ENCODE assay signal across 8 mouse cellular contexts in genomic region chr3:108084767-108085270, GRCm38 (mm10). TPM values are rescaled to one million over a fixed set of nuclear protein-coding genes. Genes with fewer than 3 reads are reported as not detected.
DNase-seq lines count a peak whose midpoint lies in the region; ATAC-seq and TF ChIP-seq lines count a peak whose summit lies in the region.

No protein-coding gene starts in this region.

- TF ChIP-seq CTCF in olfactory bulb, adult 2 months (IDR thresholded peaks at IDR 0.05; ENCODE audit: insufficient read depth, low read depth, low read length): no peak

- H3K4me1 ChIP-seq in lung, embryonic 16.5 days (replicated peaks; ENCODE audit: control insufficient read depth, insufficient read depth, low read length): peaks cover 37% of the 10 kb centered on the region
- H3K4me1 ChIP-seq in erythroblast, embryonic 14.5 days (ENCODE audit: control insufficient read depth): peaks cover 84% of the 10 kb centered on the region
- peaks cover 45% of the 10 kb centered on the region for H3K4me1 ChIP-seq in limb, embryonic 14.5 days (ENCODE audit: control insufficient read depth, insufficient read depth, low read length)
- peaks cover 53% of the 10 kb centered on the region for H3K4me1 ChIP-seq in olfactory bulb, adult 2 months (ENCODE audit: control insufficient read depth, insufficient read depth, low read length)

- no peak for DNase-seq in lung, postnatal 14 days
- no peak for DNase-seq in limb, embryonic 14.5 days (ENCODE audit: low spot score)
- DNase-seq in cerebellum, adult 11-12 months: no peak
- DNase-seq in right cerebral cortex, adult 18-20 months: no peak
- no peak for DNase-seq in layer of hippocampus, adult 9-10 months (ENCODE audit: low spot score)

- peak overlapping the region; percentile 70 for H3K4me3 ChIP-seq in lung, embryonic 16.5 days (ENCODE audit: low read length)
- H3K4me3 ChIP-seq in erythroblast, embryonic 14.5 days (replicated peaks): peak overlapping the region; percentile 81
- H3K4me3 ChIP-seq in limb, embryonic 14.5 days (replicated peaks; ENCODE audit: low read length): peak overlapping the region; percentile 64
- peak overlapping the region; percentile 72 for H3K4me3 ChIP-seq in olfactory bulb, adult 2 months (ENCODE audit: insufficient read depth, low read depth, low read length)

- H3K4me2 ChIP-seq in lung, embryonic 16.5 days (ENCODE audit: low read depth, low read length): peak overlapping the region; percentile 99
- peak overlapping the region; percentile 100 for H3K4me2 ChIP-seq in limb, embryonic 14.5 days (replicated peaks; ENCODE audit: low read depth, low read length, severe bottlenecking)

- H3K9ac ChIP-seq in lung, embryonic 16.5 days (ENCODE audit: low read length): peak overlapping the region; percentile 77
- peak overlapping the region; percentile 68 for H3K9ac ChIP-seq in limb, embryonic 14.5 days (ENCODE audit: low read depth, low read length, severe bottlenecking)

- peak; percentile 4 for ATAC-seq in lung, embryonic 16.5 days (ENCODE audit: low read depth)
- ATAC-seq in limb, embryonic 14.5 days (ENCODE audit: low FRiP score, low read depth): peak; percentile 12; the same call in 1 of the 2 replicates

- H3K9me3 ChIP-seq in lung, embryonic 16.5 days (ENCODE audit: control insufficient read depth, low read length): no peaks in the 10 kb centered on the region
- no peaks in the 10 kb centered on the region for H3K9me3 ChIP-seq in erythroblast, embryonic 14.5 days (ENCODE audit: control insufficient read depth, low read length)
- H3K9me3 ChIP-seq in limb, embryonic 14.5 days (ENCODE audit: control insufficient read depth, low read length): no peaks in the 10 kb centered on the region

- 6% methylated on average over 13 of the region's 13 CpGs for WGBS in lung, embryonic 16.5 days
- WGBS in limb, embryonic 14.5 days: 12% methylated on average over 13 of the region's 13 CpGs
- 4% methylated on average over 13 of the region's 13 CpGs for WGBS in olfactory bulb, adult 2 months

- H3K27ac ChIP-seq in lung, embryonic 16.5 days (ENCODE audit: low read length): peak overlapping the region; percentile 93
- 0 out of 2 replicates have a peak overlapping the region, but pooled peaks have one; percentile 76 for H3K27ac ChIP-seq in limb, embryonic 14.5 days (replicated peaks; ENCODE audit: low read depth, low read length)
- H3K27ac ChIP-seq in olfactory bulb, adult 2 months (ENCODE audit: insufficient read depth, low read depth, low read length): peak overlapping the region; percentile 93

- TF ChIP-seq POLR2A in limb, embryonic 14.5 days (IDR thresholded peaks at IDR 0.05; ENCODE audit: borderline replicate concordance, extremely low read depth, insufficient read depth, insufficient read length): no peak
- TF ChIP-seq POLR2A in olfactory bulb, adult 2 months (IDR thresholded peaks at IDR 0.05; ENCODE audit: insufficient read depth, low read depth, low read length): no peak

- H3K36me3 ChIP-seq in lung, embryonic 16.5 days (ENCODE audit: control insufficient read depth, insufficient read depth, low read length): no peaks in the 10 kb centered on the region
- peaks cover 51% of the 10 kb centered on the region for H3K36me3 ChIP-seq in erythroblast, embryonic 14.5 days (ENCODE audit: control insufficient read depth)
- peaks cover 8% of the 10 kb centered on the region for H3K36me3 ChIP-seq in limb, embryonic 14.5 days (ENCODE audit: control insufficient read depth, insufficient read depth, low read length)

- H3K27me3 ChIP-seq in lung, embryonic 16.5 days (ENCODE audit: control insufficient read depth, insufficient read depth, low read depth, low read length): no peaks in the 10 kb centered on the region
- no peaks in the 10 kb centered on the region for H3K27me3 ChIP-seq in erythroblast, embryonic 14.5 days (ENCODE audit: control insufficient read depth)
- no peaks in the 10 kb centered on the region for H3K27me3 ChIP-seq in limb, embryonic 14.5 days (ENCODE audit: control insufficient read depth, insufficient read depth, low read length)

RNA-seq across cellular contexts. Expression of gene Ampd2, which starts 1.6 kb away (rescaled TPM):
- 34.5 and 38.5 TPM in 2 replicates for polyA plus RNA-seq in lung, embryonic 16.5 days (2015; fragmentation: Nextera tagmentation; extraction: Ambion mirVana)
- polyA plus RNA-seq in erythroblast, embryonic 14.5 days (2012): 10.5 and 12.6 TPM in 2 replicates
- polyA plus RNA-seq in limb, embryonic 14.5 days (2012; rRNA removed): 116 and 161 TPM in 2 replicates
- 35.8 and 38.7 TPM in 2 replicates for polyA plus RNA-seq in limb, embryonic 14.5 days (2014; fragmentation: Nextera tagmentation; extraction: Ambion mirVana)
- not detected in 2 replicates for polyA plus RNA-seq in olfactory bulb, adult 2 months (2012; ENCODE audit: insufficient read depth, insufficient read length, low replicate concordance, missing spikeins)

RNA-seq across cellular contexts. Expression of gene Gnat2, which starts 7.8 kb away (rescaled TPM):
- 0.80 and 1.6 TPM in 2 replicates for polyA plus RNA-seq in lung, embryonic 16.5 days (2015; fragmentation: Nextera tagmentation; extraction: Ambion mirVana)
- 0.03 TPM in 1 of 2 replicates, not detected in the other for polyA plus RNA-seq in erythroblast, embryonic 14.5 days (2012)
- 0.70 and 0.88 TPM in 2 replicates for polyA plus RNA-seq in limb, embryonic 14.5 days (2012; rRNA removed)
- polyA plus RNA-seq in limb, embryonic 14.5 days (2014; fragmentation: Nextera tagmentation; extraction: Ambion mirVana): 0.70 and 0.91 TPM in 2 replicates
- polyA plus RNA-seq in olfactory bulb, adult 2 months (2012; ENCODE audit: insufficient read depth, insufficient read length, low replicate concordance, missing spikeins): not detected in 2 replicates

RNA-seq across cellular contexts. Expression of gene Gstm4, which starts 40.1 kb away (rescaled TPM):
- 17.6 and 18.6 TPM in 2 replicates for polyA plus RNA-seq in lung, embryonic 16.5 days (2015; fragmentation: Nextera tagmentation; extraction: Ambion mirVana)
- polyA plus RNA-seq in erythroblast, embryonic 14.5 days (2012): 0.02 and 0.07 TPM in 2 replicates
- polyA plus RNA-seq in limb, embryonic 14.5 days (2012; rRNA removed): 14.4 and 14.5 TPM in 2 replicates
- 14.4 and 16.2 TPM in 2 replicates for polyA plus RNA-seq in limb, embryonic 14.5 days (2014; fragmentation: Nextera tagmentation; extraction: Ambion mirVana)
- not detected in 2 replicates for polyA plus RNA-seq in olfactory bulb, adult 2 months (2012; ENCODE audit: insufficient read depth, insufficient read length, low replicate concordance, missing spikeins)

Comparison
In these comparisons a context has a peak if more than half of its experiments do, and no peak if none do; other contexts are left out.
1. RNA of gene Gstm4, which starts 40.1 kb away (polyA plus RNA-seq): 17.6 to 18.6 TPM in lung, embryonic 16.5 days and 14.4 to 16.2 TPM in limb, embryonic 14.5 days; 0.02 to 0.07 TPM in erythroblast, embryonic 14.5 days and not detected in olfactory bulb, adult 2 months; every median in the first group is over 10 times any median in the second.
2. Peak in every context shown above with its lines, with median percentiles within 50 percentile points of each other: H3K27ac ChIP-seq and H3K4me3 ChIP-seq.